Mouse (Mus musculus): ENCODE results near the gene Specc1l. TPM values are rescaled to one million over a fixed set of nuclear protein-coding genes. Genes with fewer than 3 reads are reported as not detected.
A peak's percentile ranks its signal among the peaks of the same experiment; 100 is the strongest.

Specc1l gene
- polyA plus RNA-seq, 1 experiment from 2014 or later: 48.2 TPM

DNA sequence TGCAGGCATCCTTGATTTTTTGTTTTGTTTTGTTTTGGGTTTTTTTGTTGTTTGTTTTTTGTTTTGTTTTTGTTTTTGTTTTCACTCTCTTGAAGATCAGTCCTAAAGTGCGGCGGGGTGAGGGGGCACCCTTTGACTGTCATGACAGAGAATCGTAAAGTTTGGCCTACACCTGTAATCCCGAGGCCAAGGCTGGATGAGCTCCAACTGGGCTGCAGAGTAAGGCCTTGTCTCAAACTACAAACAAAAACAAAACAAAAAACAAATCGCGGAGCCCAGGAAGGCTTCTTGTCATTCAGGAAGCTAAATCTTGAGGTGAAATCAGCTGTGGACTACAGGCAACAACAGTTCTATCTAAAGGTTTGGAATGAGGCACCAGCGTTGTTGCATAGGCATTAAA lies 1.1 kb downstream of the Specc1l start:
- Histone ChIP-seq H3K9me3 (ENCODE audit: control insufficient read depth, low read length) (no peaks in the 10 kb centered on the region), H3K9ac (ENCODE audit: low read length) (peak overlapping the region; percentile 92), H3K27ac (ENCODE audit: low read length) (no peak overlapping the region; the same call in 1 of the 2 replicates), H3K27me3 (ENCODE audit: control insufficient read depth, insufficient read depth, low read depth, low read length) (no peaks in the 10 kb centered on the region), H3K36me3 (ENCODE audit: control insufficient read depth, insufficient read depth, low read length) (no peaks in the 10 kb centered on the region), H3K4me3 (ENCODE audit: low read length) (peak overlapping the region; percentile 92), H3K4me2 (ENCODE audit: low read depth, low read length) (peak overlapping the region; percentile 62), H3K4me1 (replicated peaks; ENCODE audit: control insufficient read depth, insufficient read depth, low read length) (peaks cover 11% of the 10 kb centered on the region; the same call in 1 of the 2 replicates)
- no peak for ATAC-seq (ENCODE audit: low read depth)
- WGBS: 43% methylated on average over 7 of the region's 7 CpGs

DNA sequence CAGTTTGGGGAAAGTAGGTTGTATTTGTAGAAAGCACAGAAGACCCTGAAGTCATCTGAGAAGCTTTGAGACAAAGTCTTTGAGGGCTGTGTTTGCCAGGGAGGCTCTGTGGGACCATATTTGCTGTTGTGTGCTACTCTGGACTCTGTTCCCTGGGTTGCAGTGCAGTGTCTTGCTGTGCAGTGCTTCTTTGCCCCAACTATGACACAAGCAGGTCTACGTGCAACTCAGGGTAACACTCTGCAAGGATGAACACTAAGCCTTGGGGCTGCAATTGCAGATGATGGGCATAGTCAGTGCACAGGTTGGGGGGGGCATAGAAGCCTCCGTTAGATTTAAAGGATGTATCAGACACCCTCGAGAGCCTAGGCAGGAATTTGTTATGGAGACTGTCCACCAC lies 8.8 kb downstream of the Specc1l start:
- 79% methylated on average over 3 of the region's 3 CpGs for WGBS
- ATAC-seq (ENCODE audit: low read depth): no peak
- no peaks in the 10 kb centered on the region for H3K36me3 ChIP-seq (ENCODE audit: control insufficient read depth, insufficient read depth, low read length)

DNA sequence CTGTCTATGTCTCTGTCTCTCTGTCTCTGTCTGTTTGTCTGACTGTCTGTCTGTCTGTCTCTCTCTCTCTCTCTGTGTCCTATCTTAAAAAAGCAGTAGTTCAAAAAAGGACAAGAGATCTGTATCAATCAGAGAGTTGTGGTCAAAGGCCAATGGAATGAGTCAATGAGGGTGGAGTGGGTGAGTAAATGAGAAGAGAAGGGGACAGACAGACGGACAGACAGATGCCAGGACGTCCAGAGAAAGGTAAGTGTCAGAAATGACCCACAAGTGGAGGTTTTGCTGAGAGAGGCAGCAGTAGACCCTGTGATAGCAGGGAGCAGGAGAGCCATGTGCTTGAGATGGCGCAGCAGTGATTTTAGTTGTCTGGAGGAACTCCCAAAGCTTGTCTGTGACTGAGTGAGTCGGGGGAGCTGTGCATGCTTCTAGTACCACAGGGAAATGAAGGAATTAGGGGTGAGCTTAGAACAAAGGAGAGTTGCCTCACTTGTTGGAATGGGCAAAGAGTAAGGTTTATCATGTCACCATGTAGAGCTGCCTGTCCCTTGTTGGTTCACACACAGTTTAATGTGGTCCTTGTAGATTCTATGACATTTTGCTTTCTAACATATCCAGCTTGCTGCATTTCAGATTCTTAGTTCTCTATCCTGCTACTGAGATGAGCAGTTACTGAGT lies 10.2 kb downstream of the Specc1l start:
- no peak overlapping the region for H3K9ac ChIP-seq (ENCODE audit: low read length)
- no peaks in the 10 kb centered on the region for H3K36me3 ChIP-seq (ENCODE audit: control insufficient read depth, insufficient read depth, low read length)
- peak overlapping the region; percentile 58 for H3K27ac ChIP-seq (ENCODE audit: low read length)
- 57% methylated on average over 4 of the region's 4 CpGs for WGBS
- no peak overlapping the region for H3K4me3 ChIP-seq (ENCODE audit: low read length)
- no peaks in the 10 kb centered on the region for H3K27me3 ChIP-seq (ENCODE audit: control insufficient read depth, insufficient read depth, low read depth, low read length)
- H3K4me1 ChIP-seq (replicated peaks; ENCODE audit: control insufficient read depth, insufficient read depth, low read length): peaks cover 28% of the 10 kb centered on the region
- ATAC-seq (ENCODE audit: low read depth): peak; percentile 32; the same call in 1 of the 2 replicates
- no peaks in the 10 kb centered on the region for H3K9me3 ChIP-seq (ENCODE audit: control insufficient read depth, low read length)
- H3K4me2 ChIP-seq (ENCODE audit: low read depth, low read length): no peak overlapping the region

More for the DNA sequence above, 8.8 kb downstream of the Specc1l start:
- no peaks in the 10 kb centered on the region for H3K9me3 ChIP-seq (ENCODE audit: control insufficient read depth, low read length)
- H3K4me1 ChIP-seq (replicated peaks; ENCODE audit: control insufficient read depth, insufficient read depth, low read length): peaks cover 28% of the 10 kb centered on the region
- H3K27me3 ChIP-seq (ENCODE audit: control insufficient read depth, insufficient read depth, low read depth, low read length): no peaks in the 10 kb centered on the region
- no peak overlapping the region for H3K27ac ChIP-seq (ENCODE audit: low read length)
- H3K4me3 ChIP-seq (ENCODE audit: low read length): no peak overlapping the region
- H3K4me2 ChIP-seq (ENCODE audit: low read depth, low read length): no peak overlapping the region
- no peak overlapping the region for H3K9ac ChIP-seq (ENCODE audit: low read length)

DNA sequence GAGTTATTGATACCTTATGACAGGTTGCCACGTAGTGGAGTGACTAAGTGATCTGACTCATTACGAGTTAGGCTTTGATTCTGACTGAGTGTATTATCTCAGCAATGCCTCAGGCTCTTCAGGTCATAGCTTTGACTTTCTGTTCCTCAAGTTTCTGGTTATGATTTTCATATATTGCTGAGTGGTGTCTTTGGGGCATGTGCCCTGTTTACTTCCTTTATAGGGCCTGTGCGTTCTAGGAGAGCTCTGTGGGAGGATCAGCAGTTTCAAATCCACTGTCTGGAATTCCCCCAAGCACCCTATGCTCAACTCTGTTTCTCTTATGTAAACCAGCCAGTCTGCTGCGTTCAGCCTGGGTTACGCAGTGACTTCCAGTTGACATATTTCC lies 10.7 kb downstream of the Specc1l start:
- no peak overlapping the region for H3K9ac ChIP-seq (ENCODE audit: low read length)
- 49% methylated on average over 5 of the region's 5 CpGs for WGBS

DNA sequence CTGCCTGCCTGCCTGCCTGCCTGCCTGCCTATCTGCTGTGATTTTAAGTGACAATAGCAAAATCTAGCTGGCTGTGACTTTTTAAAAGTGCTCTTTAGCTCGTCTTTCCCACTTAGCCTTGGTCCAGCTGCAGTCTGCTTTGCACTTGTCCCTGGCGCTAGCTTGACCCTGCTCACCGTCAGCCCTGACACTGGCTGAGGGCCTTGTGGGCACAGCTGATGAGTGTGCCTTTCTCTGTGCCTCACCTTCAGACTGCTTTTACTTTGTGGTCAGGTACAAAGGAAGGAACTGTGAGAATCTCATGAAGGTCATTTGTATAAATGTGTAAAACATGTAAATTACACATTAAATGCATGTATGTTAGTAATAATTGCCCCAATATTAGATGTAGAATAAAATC lies 12.3 kb downstream of the Specc1l start:
- H3K27me3 ChIP-seq (ENCODE audit: control insufficient read depth, insufficient read depth, low read depth, low read length): no peaks in the 10 kb centered on the region
- H3K9me3 ChIP-seq (ENCODE audit: control insufficient read depth, low read length): no peaks in the 10 kb centered on the region
- no peak overlapping the region for H3K9ac ChIP-seq (ENCODE audit: low read length)
- no peak overlapping the region for H3K4me2 ChIP-seq (ENCODE audit: low read depth, low read length)
- ATAC-seq (ENCODE audit: low read depth): no peak
- H3K36me3 ChIP-seq (ENCODE audit: control insufficient read depth, insufficient read depth, low read length): no peaks in the 10 kb centered on the region
- 53% methylated on average over 3 of the region's 3 CpGs for WGBS
- H3K4me3 ChIP-seq (ENCODE audit: low read length): no peak overlapping the region
- no peak overlapping the region; the same call in 1 of the 2 replicates for H3K27ac ChIP-seq (ENCODE audit: low read length)
- peaks cover 26% of the 10 kb centered on the region for H3K4me1 ChIP-seq (replicated peaks; ENCODE audit: control insufficient read depth, insufficient read depth, low read length)

More for the DNA sequence above, 10.7 kb downstream of the Specc1l start:
- Histone ChIP-seq H3K4me2 (ENCODE audit: low read depth, low read length) (no peak overlapping the region), H3K9me3 (ENCODE audit: control insufficient read depth, low read length) (no peaks in the 10 kb centered on the region), H3K27me3 (ENCODE audit: control insufficient read depth, insufficient read depth, low read depth, low read length) (no peaks in the 10 kb centered on the region), H3K4me1 (replicated peaks; ENCODE audit: control insufficient read depth, insufficient read depth, low read length) (peaks cover 28% of the 10 kb centered on the region), H3K4me3 (ENCODE audit: low read length) (no peak overlapping the region), H3K27ac (ENCODE audit: low read length) (peak overlapping the region; percentile 58), H3K36me3 (ENCODE audit: control insufficient read depth, insufficient read depth, low read length) (no peaks in the 10 kb centered on the region)
- ATAC-seq (ENCODE audit: low read depth): peak; percentile 69; the same call in 1 of the 2 replicates

DNA sequence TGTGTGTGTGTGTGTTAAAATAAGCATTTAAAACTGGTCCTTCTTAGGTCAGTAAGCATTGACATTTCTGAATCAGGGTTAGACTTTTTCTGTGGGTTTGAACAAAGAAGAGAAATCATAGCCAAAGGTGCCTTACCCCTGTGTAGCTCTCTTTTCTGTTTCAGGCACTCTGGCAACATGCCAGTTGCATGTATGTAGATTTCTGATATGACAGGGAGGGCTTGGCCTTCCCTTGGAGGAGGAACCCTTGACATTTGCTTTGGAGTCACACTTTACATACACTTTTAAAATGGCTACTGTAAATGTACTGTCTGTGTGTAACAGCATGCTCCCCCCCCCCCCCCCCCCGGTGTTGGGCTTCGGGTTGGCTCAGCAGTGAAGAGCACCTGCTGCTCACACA lies 12.8 kb downstream of the Specc1l start:
- Histone ChIP-seq H3K9ac (ENCODE audit: low read length) (no peak overlapping the region), H3K4me1 (replicated peaks; ENCODE audit: control insufficient read depth, insufficient read depth, low read length) (peaks cover 26% of the 10 kb centered on the region), H3K36me3 (ENCODE audit: control insufficient read depth, insufficient read depth, low read length) (no peaks in the 10 kb centered on the region), H3K27me3 (ENCODE audit: control insufficient read depth, insufficient read depth, low read depth, low read length) (no peaks in the 10 kb centered on the region), H3K9me3 (ENCODE audit: control insufficient read depth, low read length) (no peaks in the 10 kb centered on the region), H3K4me3 (ENCODE audit: low read length) (no peak overlapping the region), H3K27ac (ENCODE audit: low read length) (no peak overlapping the region), H3K4me2 (ENCODE audit: low read depth, low read length) (no peak overlapping the region)
- no CpG with 5 or more reads among the region's 2 CpGs for WGBS
- no peak for ATAC-seq (ENCODE audit: low read depth)

DNA sequence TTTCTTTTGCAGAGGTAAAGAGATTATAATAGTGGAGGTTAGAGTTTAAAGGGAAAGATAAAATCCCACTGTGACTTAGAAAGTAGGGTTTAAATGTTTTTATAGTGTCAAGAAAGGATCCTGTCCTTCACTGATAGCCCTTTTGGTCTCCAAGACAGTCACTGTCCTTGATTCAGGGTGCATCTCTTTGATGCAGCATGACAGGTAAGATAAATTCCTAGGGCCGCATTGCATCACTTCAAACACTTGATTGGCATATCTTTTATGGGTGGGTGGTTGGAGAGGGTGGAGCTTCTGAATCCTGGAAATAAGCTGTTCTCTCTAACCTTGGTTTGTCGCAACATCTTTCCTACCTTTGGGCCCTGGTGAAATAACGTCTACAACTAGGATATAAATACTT lies 15.5 kb downstream of the Specc1l start:
- 88% methylated on average over 3 of the region's 3 CpGs for WGBS
- no peak overlapping the region for H3K4me2 ChIP-seq (ENCODE audit: low read depth, low read length)
- H3K36me3 ChIP-seq (ENCODE audit: control insufficient read depth, insufficient read depth, low read length): peaks cover 9% of the 10 kb centered on the region
- H3K4me3 ChIP-seq (ENCODE audit: low read length): no peak overlapping the region
- no peaks in the 10 kb centered on the region for H3K9me3 ChIP-seq (ENCODE audit: control insufficient read depth, low read length)
- H3K9ac ChIP-seq (ENCODE audit: low read length): no peak overlapping the region
- no peak overlapping the region for H3K27ac ChIP-seq (ENCODE audit: low read length)
- peaks cover 16% of the 10 kb centered on the region for H3K4me1 ChIP-seq (replicated peaks; ENCODE audit: control insufficient read depth, insufficient read depth, low read length)
- ATAC-seq (ENCODE audit: low read depth): no peak
- H3K27me3 ChIP-seq (ENCODE audit: control insufficient read depth, insufficient read depth, low read depth, low read length): no peaks in the 10 kb centered on the region

DNA sequence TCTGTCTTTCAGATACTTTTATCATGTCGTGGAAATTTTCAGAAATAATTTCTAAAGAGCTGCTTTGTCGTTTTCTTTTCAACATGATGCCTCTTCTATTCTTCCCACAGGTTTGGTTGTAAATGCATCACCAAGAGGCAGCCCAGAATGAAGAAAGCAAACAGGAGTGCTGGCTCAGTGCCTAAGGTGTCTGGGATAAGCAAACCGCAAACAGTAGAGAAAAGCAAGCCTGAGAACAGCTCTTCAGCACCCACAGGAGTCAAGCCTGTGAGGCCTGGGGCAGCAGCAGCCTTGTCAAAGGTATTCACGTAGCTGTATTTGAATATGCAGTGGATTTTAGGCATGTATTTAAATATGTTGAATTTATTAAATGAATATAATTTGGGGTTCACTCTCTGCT lies 18.7 kb downstream of the Specc1l start:
- ATAC-seq (ENCODE audit: low read depth): no peak
- Histone ChIP-seq H3K27me3 (ENCODE audit: control insufficient read depth, insufficient read depth, low read depth, low read length) (no peaks in the 10 kb centered on the region), H3K4me1 (replicated peaks; ENCODE audit: control insufficient read depth, insufficient read depth, low read length) (0 out of 2 replicates have a peak, but pooled peaks cover 5% of the 10 kb centered on the region), H3K9ac (ENCODE audit: low read length) (no peak overlapping the region), H3K9me3 (ENCODE audit: control insufficient read depth, low read length) (no peaks in the 10 kb centered on the region), H3K4me2 (ENCODE audit: low read depth, low read length) (no peak overlapping the region), H3K4me3 (ENCODE audit: low read length) (no peak overlapping the region), H3K36me3 (ENCODE audit: control insufficient read depth, insufficient read depth, low read length) (peaks cover 13% of the 10 kb centered on the region), H3K27ac (ENCODE audit: low read length) (no peak overlapping the region)
- 58% methylated on average over 4 of the region's 4 CpGs for WGBS

DNA sequence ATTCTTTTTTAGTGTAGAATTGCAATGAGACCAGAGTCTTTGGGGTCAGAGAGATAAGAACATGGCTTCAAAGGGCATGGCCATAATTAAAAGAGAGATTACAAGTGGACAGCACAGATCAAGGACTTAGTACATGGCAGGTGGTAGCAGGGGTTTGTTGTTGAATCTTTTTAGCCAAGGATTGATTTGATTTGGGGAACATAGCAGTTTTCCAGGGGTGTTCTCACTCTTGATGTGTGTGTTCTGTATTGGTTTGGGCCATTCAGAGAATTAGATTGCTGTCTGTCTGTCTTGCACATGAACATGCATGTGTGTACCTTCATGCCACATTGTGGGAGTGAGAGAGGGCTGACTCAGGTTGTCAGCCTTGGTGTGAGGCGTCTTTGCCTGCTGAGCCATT lies 20.0 kb downstream of the Specc1l start:
- Histone ChIP-seq H3K4me3 (ENCODE audit: low read length) (no peak overlapping the region), H3K4me1 (replicated peaks; ENCODE audit: control insufficient read depth, insufficient read depth, low read length) (0 out of 2 replicates have a peak, but pooled peaks cover 5% of the 10 kb centered on the region), H3K9me3 (ENCODE audit: control insufficient read depth, low read length) (no peaks in the 10 kb centered on the region), H3K27me3 (ENCODE audit: control insufficient read depth, insufficient read depth, low read depth, low read length) (no peaks in the 10 kb centered on the region), H3K4me2 (ENCODE audit: low read depth, low read length) (no peak overlapping the region), H3K27ac (ENCODE audit: low read length) (no peak overlapping the region), H3K36me3 (ENCODE audit: control insufficient read depth, insufficient read depth, low read length) (peaks cover 13% of the 10 kb centered on the region), H3K9ac (ENCODE audit: low read length) (no peak overlapping the region)
- no peak for ATAC-seq (ENCODE audit: low read depth)
- 92% methylated on average over 1 of the region's 1 CpGs for WGBS

Data from lung, embryonic 16.5 days (tissue).